8 mouse cellular contexts compared by ENCODE assay signal in the genomic region with DNA sequence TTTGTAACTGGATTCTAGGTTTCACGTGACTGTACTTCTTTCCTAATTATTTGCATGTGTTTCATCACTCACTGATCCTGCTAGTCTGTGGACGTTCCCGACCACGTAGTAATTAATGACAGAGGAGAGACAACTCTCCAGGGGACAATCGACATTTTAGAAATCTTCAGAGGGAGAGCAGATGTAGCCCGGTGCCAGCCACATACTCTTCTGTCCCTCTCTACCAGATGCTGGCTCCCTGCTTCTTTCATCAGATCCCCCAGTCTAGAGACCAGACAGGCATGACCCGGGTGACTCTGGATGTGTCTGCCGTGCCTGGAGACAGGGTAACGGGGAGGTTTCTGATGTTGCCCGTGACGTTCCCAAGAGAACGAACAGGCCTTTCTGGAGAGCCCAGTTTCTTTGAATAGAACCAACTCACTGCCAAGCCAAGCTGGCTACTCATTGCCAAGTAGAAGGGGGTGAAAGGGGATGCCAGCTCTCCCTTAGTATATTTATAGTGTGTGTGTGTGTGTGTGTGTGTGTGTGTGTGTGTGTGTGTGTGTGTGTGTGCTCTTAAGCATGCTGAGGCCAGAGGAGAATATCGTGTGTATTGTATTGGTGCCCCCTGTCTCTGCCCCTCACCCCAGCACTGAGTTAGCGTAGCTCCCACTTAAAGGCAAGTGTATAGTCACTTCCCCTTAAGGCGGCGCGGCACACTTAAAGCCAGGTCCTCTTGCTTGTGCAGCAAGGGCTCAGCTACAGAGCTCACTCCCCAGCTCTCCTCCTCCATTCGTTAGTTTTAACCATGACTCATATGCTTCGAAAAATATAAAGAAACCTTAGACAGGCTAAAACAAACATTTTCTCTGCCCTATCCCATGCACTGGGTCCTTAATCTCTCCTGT.
DNase-seq lines count a peak whose midpoint lies in the region; ATAC-seq and TF ChIP-seq lines count a peak whose summit lies in the region.

No protein-coding gene starts in this region.

- intact Hi-C loops in left cerebral cortex, adult 2 months (cut with DNase I) = loop anchor here (5.0 kb wide), 1 partner anchor 232 kb away; a partner anchor contains a TSS
- intact Hi-C loops in left cerebral cortex, postnatal 36 days (cut with DNase I) = no loop called here

- H3K36me3 ChIP-seq in forebrain, embryonic 13.5 days (ENCODE audit: poor library complexity, severe bottlenecking) = peaks cover 17% of the 10 kb centered on the region
- peaks cover 9% of the 10 kb centered on the region for H3K36me3 ChIP-seq in hindbrain, embryonic 13.5 days
- H3K36me3 ChIP-seq in intestine, postnatal 0 days (ENCODE audit: control insufficient read depth, insufficient read depth) = no peaks in the 10 kb centered on the region

- WGBS in forebrain, embryonic 13.5 days = 62% methylated on average over 19 of the region's 19 CpGs
- 49% methylated on average over 19 of the region's 19 CpGs for WGBS in hindbrain, embryonic 13.5 days
- whole genome bisulfite sequencing in intestine, postnatal 0 days = 72% methylated on average over 19 of the region's 19 CpGs

- peak overlapping the region; percentile 48; the same call in 1 of the 2 replicates for H3K27ac ChIP-seq in left cerebral cortex, adult 2 months
- peak overlapping the region; percentile 25; the same call in 1 of the 2 replicates for H3K27ac ChIP-seq in forebrain, embryonic 13.5 days
- H3K27ac ChIP-seq in hindbrain, embryonic 13.5 days = peak overlapping the region; percentile 64
- no peak overlapping the region for H3K27ac ChIP-seq in intestine, postnatal 0 days (ENCODE audit: low read depth, low read length)

- H3K4me2 ChIP-seq in forebrain, embryonic 13.5 days = no peak overlapping the region
- H3K4me2 ChIP-seq in hindbrain, embryonic 13.5 days = no peak overlapping the region
- no peak overlapping the region for H3K4me2 ChIP-seq in intestine, postnatal 0 days (replicated peaks; ENCODE audit: low read depth)

- no peak overlapping the region for H3K4me3 ChIP-seq in left cerebral cortex, adult 2 months
- no peak overlapping the region for H3K4me3 ChIP-seq in forebrain, embryonic 13.5 days
- no peak overlapping the region for H3K4me3 ChIP-seq in hindbrain, embryonic 13.5 days
- H3K4me3 ChIP-seq in intestine, postnatal 0 days (ENCODE audit: low read depth, low read length) = no peak overlapping the region

- DNase-seq in left cerebral cortex, adult 2 months (ENCODE audit: extremely low spot score in 1 of 2, low spot score in 2 of 2) = no peak
- DNase-seq in left cerebral cortex, postnatal 36 days (ENCODE audit: low spot score in 2 of 2) = no peak
- peak; percentile 27 for DNase-seq in cerebellum, adult 9-11 months
- peak; percentile 62 to 75 for DNase-seq in right cerebral cortex, postnatal 10 days (ENCODE audit: low spot score in 2 of 2)
- no peak for DNase-seq in thymus, adult 18-20 months

- H3K9ac ChIP-seq in forebrain, embryonic 13.5 days = no peak overlapping the region
- H3K9ac ChIP-seq in hindbrain, embryonic 13.5 days = no peak overlapping the region
- no peak overlapping the region for H3K9ac ChIP-seq in intestine, postnatal 0 days (ENCODE audit: low read depth, low read length)

- no peaks in the 10 kb centered on the region for H3K9me3 ChIP-seq in forebrain, embryonic 13.5 days (replicated peaks)
- no peaks in the 10 kb centered on the region for H3K9me3 ChIP-seq in hindbrain, embryonic 13.5 days
- no peaks in the 10 kb centered on the region for H3K9me3 ChIP-seq in intestine, postnatal 0 days (ENCODE audit: control insufficient read depth)

- H3K27me3 ChIP-seq in forebrain, embryonic 13.5 days = no peaks in the 10 kb centered on the region
- no peaks in the 10 kb centered on the region for H3K27me3 ChIP-seq in hindbrain, embryonic 13.5 days
- no peaks in the 10 kb centered on the region for H3K27me3 ChIP-seq in intestine, postnatal 0 days (replicated peaks; ENCODE audit: control insufficient read depth, insufficient read depth, low read length)

- TF ChIP-seq CTCF in left cerebral cortex, adult 2 months (IDR thresholded peaks at IDR 0.05) = no peak
- no peak for TF ChIP-seq CTCF in intestine, postnatal 0 days (IDR thresholded peaks at IDR 0.05; ENCODE audit: low read depth)

- peak; percentile 62 for ATAC-seq in forebrain, embryonic 13.5 days
- ATAC-seq in hindbrain, embryonic 13.5 days (ENCODE audit: low FRiP score) = peak; percentile 79
- no peak for ATAC-seq in intestine, postnatal 0 days

- H3K4me1 ChIP-seq in forebrain, embryonic 13.5 days = peaks cover 18% of the 10 kb centered on the region
- H3K4me1 ChIP-seq in hindbrain, embryonic 13.5 days (replicated peaks) = peaks cover 18% of the 10 kb centered on the region
- H3K4me1 ChIP-seq in intestine, postnatal 0 days (replicated peaks; ENCODE audit: control insufficient read depth, insufficient read depth, low read length) = no peaks in the 10 kb centered on the region

Comparison
In these comparisons a context has a peak if more than half of its experiments do, and no peak if none do; other contexts are left out.
1. DNase-seq: peak in cerebellum, adult 9-11 months (single experiment) and right cerebral cortex, postnatal 10 days (2 of 2); none in left cerebral cortex, adult 2 months (0 of 2), left cerebral cortex, postnatal 36 days (0 of 2) and thymus, adult 18-20 months (0 of 2).